Mouse (Mus musculus) liver, embryonic 14.5 days (tissue): ENCODE results near the gene Palld. TPM values are rescaled to one million over a fixed set of nuclear protein-coding genes. Genes with fewer than 3 reads are reported as not detected.

Experiments
- ATAC-seq: fragments of 200-750 bp; cut with Nextera tagmentation; 2 replicates; pipeline ENCODE4 v1.8.0; 2017; ENCODE audit warnings: moderate number of reproducible peaks, mild to moderate bottlenecking, moderate library complexity; ENCODE audit not compliant: insufficient read depth
- DNase-seq, 3 experiments: peaks; one replicate each; pipeline ENCODE4 v3.0.0-alpha.2; 2012 to 2013; ENCODE audit warnings: low read depth in 3 of 3, low spot score in 3 of 3
- H3K27ac ChIP-seq: fragments of 300-500 bp; sonication (generic); 2 replicates; pipeline ENCODE4 v1.5.1; 2014; ENCODE audit warnings: moderate library complexity, mild to moderate bottlenecking, control low read depth, inconsistent platforms
- H3K27me3 ChIP-seq: fragments of 300-500 bp; sonication (generic); 2 replicates; pipeline ENCODE4 v1.6.1; 2014; ENCODE audit warnings: mild to moderate bottlenecking, low read length, moderate library complexity; ENCODE audit not compliant: control insufficient read depth, insufficient read depth
- H3K36me3 ChIP-seq: fragments of 300-500 bp; sonication (generic); replicated peaks from 2 replicates; pipeline ENCODE4 v1.6.1; 2014; ENCODE audit warnings: low read depth; ENCODE audit not compliant: control insufficient read depth, insufficient read depth
- H3K4me1 ChIP-seq, 2 experiments: fragments of 200-500 bp in 1 of 2; fragments of 300-500 bp in 1 of 2; sonication (generic) in 1 of 2; replicated peaks; 2 replicates each; pipeline ENCODE4 v1.6.1; 2012 to 2014; ENCODE audit warnings: antibody characterized with exemption in 1 of 2, inconsistent platforms in 1 of 2, low read length in 1 of 2; ENCODE audit not compliant: control insufficient read depth in 2 of 2, insufficient read depth in 2 of 2
- H3K4me2 ChIP-seq: fragments of 300-500 bp; sonication (generic); 2 replicates; pipeline ENCODE4 v1.6.1; 2014; ENCODE audit warnings: low read depth, mild to moderate bottlenecking, control low read depth, moderate library complexity
- H3K4me3 ChIP-seq, 2 experiments: fragments of 200-500 bp in 1 of 2; fragments of 300-500 bp in 1 of 2; sonication (generic) in 1 of 2; 2 replicates each; pipeline ENCODE4 v1.5.1; 2012 to 2014; ENCODE audit warnings: low read depth in 2 of 2, low read length in 2 of 2, mild to moderate bottlenecking in 2 of 2, control low read depth in 1 of 2, inconsistent platforms in 1 of 2, moderate library complexity in 1 of 2; ENCODE audit not compliant: insufficient read depth in 1 of 2
- H3K9ac ChIP-seq: fragments of 300-500 bp; sonication (generic); replicated peaks from 2 replicates; pipeline ENCODE4 v1.6.1; 2014; ENCODE audit warnings: mild to moderate bottlenecking, control low read depth, moderate library complexity
- H3K9me3 ChIP-seq: fragments of 300-500 bp; sonication (generic); 2 replicates; pipeline ENCODE4 v1.6.1; 2016; ENCODE audit warnings: low read length, mixed read lengths; ENCODE audit not compliant: control insufficient read depth
- CTCF ChIP-seq: IDR thresholded peaks from 2 replicates; pipeline ENCODE4 v1.5.1; 2016; ENCODE audit warnings: antibody characterized with exemption, low read depth, control low read depth
- EP300 ChIP-seq: IDR thresholded peaks from 2 replicates; pipeline ENCODE4 v1.6.1; 2016; ENCODE audit warnings: antibody characterized with exemption, low read depth
- WGBS: fragments of 180-500 bp; shearing (Covaris S2); extraction: QIAGEN DNeasy Blood & Tissue Kit; methylation state at CpG from one replicate; pipeline ENCODE4 v1.1.7; 2014; ENCODE audit not compliant: insufficient replicate concordance; 5-methylcytosine and 5-hydroxymethylcytosine counted together
- polyA plus RNA-seq, 2 experiments: library from polyadenylated mRNA; depleted of rRNA in 1 of 2; stranded (reverse) in 1 of 2; unstranded in 1 of 2; fragments of >200 nt; fragmentation: Nextera tagmentation in 1 of 2; extraction: Ambion mirVana in 1 of 2; gene quantifications; 2 replicates each; pipeline versions ENCODE4 v1.2.1 to v1.2.3; 2012 to 2014

Gene Palld
- polyA plus RNA-seq, 2 experiments = 1.8 to 2.9 TPM

DNA sequence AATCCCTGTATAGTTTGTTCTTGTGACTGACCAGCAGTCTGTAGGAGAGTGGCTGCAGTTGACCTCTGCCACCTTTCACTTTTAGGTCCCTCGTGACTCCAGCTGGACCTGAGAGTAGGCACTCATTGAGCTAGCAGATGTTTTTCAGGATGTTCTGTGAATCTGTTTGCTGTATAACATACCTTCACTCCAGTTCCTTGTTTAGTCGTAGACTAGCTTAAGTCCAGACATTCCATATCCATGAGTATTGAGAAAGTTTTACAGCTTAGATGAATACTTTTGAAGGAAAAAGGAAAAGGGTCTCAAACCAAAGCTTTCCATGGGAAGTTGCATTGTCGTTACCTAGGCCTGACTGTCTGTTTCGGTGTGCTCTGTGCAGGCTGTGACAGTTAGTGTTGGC lies 405.4 kb downstream of the Palld start:
- no peak overlapping the region for H3K4me2 ChIP-seq
- ATAC-seq = no peak
- no peaks in the 10 kb centered on the region for H3K36me3 ChIP-seq
- H3K27ac ChIP-seq = no peak overlapping the region
- no peak for DNase-seq
- no peak overlapping the region for H3K9ac ChIP-seq
- no peaks in the 10 kb centered on the region for H3K9me3 ChIP-seq
- 77% methylated on average over 4 of the region's 4 CpGs for WGBS
- H3K4me1 ChIP-seq = no peaks in the 10 kb centered on the region
- no peak overlapping the region for H3K4me3 ChIP-seq
- H3K27me3 ChIP-seq = no peaks in the 10 kb centered on the region
- no peak for TF ChIP-seq EP300
- no peak for TF ChIP-seq CTCF

DNA sequence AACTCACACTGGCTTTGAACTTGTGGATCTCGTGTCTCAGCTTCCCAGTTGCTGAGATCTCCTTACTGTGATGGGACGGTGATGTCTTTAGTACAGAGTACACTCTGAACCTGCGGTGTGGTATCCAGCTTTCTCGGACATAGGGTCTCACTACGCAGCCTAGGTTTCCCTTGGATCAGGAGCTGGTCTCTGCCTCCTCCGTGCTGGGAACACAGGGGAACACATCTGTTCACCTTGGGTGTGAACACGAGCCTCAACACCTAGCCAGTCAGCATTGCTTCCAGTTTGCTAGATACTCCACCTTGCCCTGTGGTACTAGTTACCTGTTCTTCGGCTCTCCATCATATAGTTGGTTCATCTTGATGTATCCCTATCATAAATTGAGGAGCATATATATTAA lies 413.9 kb downstream of the Palld start:
- Histone ChIP-seq H3K4me3 (peak overlapping the region; percentile 8 to 70; a peak in 2 of 4 replicates), H3K4me2 (peak overlapping the region; percentile 69), H3K27me3 (no peaks in the 10 kb centered on the region), H3K36me3 (no peaks in the 10 kb centered on the region), H3K4me1 (peaks cover 0 to 5% of the 10 kb centered on the region in 2 experiments; a peak in 2 of 4 replicates), H3K9me3 (no peaks in the 10 kb centered on the region), H3K9ac (no peak overlapping the region), H3K27ac (no peak overlapping the region)
- WGBS = 81% methylated on average over 8 of the region's 8 CpGs
- ATAC-seq (no peak), DNase-seq (no peak)
- TF ChIP-seq EP300 = no peak
- TF ChIP-seq CTCF = no peak

DNA sequence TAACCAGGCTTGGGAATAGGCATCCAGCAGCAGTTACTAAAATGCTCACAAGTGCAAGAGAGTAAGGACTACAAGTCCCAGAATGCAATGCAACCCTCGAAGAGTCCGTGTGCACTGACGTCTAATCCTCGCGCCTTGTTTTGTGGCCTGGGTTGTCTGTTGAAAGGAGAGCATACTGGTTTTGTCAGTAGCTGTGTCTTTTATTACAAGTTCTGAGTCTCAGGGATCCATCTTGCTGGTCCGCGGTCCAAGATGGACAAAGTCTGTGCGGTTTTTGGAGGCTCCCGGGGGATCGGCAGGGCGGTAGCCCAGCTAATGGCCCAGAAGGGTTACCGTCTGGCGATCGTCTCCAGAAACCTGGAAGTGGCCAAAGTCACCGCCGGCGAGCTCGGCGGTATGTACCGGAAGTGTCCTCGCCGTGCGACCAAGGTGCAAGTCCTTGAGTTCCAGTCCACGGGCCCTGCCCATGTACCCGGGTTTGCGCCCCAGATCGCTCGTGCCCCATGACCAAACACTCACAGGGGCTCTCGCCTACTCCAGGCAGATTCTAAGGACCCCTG lies 414.8 kb downstream of the Palld start, which contains the start of gene Cbr4:
Cbr4 (plus strand) TSS at position 138 of the 560 bp plus-strand sequence.
- no peaks in the 10 kb centered on the region for H3K27me3 ChIP-seq

DNA sequence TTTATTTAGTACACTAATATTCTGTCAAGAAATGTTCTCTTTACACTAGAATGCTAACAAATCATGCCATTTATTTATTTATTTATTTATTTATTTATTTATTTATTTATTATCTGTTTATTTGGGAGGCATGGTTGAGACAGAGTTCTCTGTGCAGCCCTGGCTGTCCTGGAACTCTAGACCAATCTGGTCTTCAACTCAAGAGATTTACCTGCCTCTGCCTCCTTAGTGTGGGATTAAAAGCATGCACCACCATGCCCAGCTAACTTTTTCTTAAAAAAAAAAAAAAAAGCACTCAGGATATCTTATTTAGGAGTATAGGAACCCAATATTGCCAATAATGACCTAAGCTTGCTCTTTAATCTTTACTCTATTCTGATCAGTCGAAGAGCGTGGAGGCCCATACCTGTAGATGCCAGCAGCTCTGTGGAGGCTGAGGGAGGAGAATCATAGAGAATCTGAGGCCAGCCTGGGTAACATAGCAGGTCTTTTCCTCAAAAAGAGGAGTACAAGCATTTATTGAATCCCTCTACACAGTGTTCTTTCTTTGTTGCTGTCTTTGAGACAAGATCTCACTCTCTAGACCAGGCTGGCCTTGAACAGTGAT lies 415.5 kb downstream of the Palld start:
- 86% methylated on average over 2 of the region's 2 CpGs for WGBS
- no peaks in the 10 kb centered on the region for H3K9me3 ChIP-seq
- H3K27me3 ChIP-seq = no peaks in the 10 kb centered on the region
- peak; percentile 5; the same call in 1 of the 2 replicates for ATAC-seq
- H3K4me1 ChIP-seq = peaks cover 0 to 5% of the 10 kb centered on the region in 2 experiments; a peak in 2 of 4 replicates
- no peak for DNase-seq
- H3K36me3 ChIP-seq = no peaks in the 10 kb centered on the region
- peak overlapping the region; percentile 69; the same call in 1 of the 2 replicates for H3K4me2 ChIP-seq
- no peak overlapping the region for H3K9ac ChIP-seq
- TF ChIP-seq CTCF = no peak
- TF ChIP-seq EP300 = no peak
- no peak overlapping the region for H3K27ac ChIP-seq
- peak overlapping the region; percentile 68 to 70; a peak in 3 of 4 replicates for H3K4me3 ChIP-seq

More for the DNA sequence above, 414.8 kb downstream of the Palld start, which contains the start of gene Cbr4:
- under 1% methylated on average over 29 of the region's 29 CpGs for WGBS
- Histone ChIP-seq H3K4me3 (peak within 1 kb of the TSS; percentile 68 to 70), H3K9me3 (no peaks in the 10 kb centered on the region), H3K9ac (peak within 1 kb of the TSS; percentile 79), H3K4me2 (peak within 1 kb of the TSS; percentile 69), H3K4me1 (peaks cover 0 to 5% of the 10 kb centered on the region in 2 experiments; a peak in 2 of 4 replicates), H3K36me3 (no peaks in the 10 kb centered on the region), H3K27ac (peak within 1 kb of the TSS; percentile 78)
- ATAC-seq (peak; percentile 94), DNase-seq (peak; percentile 84 to 89 (median 89))
- TF ChIP-seq CTCF (no peak), EP300 (no peak)

DNA sequence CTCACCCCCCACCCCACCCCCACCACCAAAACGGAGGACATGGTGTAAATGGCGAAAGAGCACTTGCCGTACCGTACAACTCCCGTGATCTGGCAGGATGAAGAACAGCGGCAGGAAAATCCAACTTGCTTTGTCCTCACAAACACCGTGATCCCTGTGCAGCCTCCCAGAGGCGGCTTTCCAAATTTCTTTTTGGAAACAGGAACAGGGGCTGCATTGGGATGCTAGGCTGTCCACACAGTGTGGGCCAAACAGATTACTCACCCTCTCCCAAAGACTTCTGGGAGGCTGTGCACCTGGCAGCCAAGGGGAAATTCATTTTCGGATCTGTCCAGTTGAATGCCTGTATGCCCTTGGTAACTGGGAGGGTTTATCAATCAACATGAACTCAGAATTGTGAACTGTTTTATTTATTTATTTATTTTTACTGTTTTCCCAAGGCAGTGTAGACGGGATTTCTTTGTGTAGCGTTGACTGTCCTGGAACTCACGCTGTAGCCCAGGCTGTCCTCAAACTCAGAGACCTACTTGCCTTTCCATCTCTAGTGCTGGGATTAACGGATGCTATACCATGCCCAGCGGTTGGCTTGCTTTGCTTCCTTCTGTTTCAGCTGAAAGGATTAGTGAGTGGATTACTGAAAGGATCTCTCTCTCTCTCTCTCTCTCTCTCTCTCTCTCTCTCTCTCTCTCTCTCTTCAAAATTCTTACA lies 422.1 kb downstream of the Palld start:
- WGBS = 73% methylated on average over 14 of the region's 14 CpGs
- no peaks in the 10 kb centered on the region for H3K9me3 ChIP-seq
- TF ChIP-seq EP300 (no peak), CTCF (no peak)
- H3K27me3 ChIP-seq = no peaks in the 10 kb centered on the region
- no peaks in the 10 kb centered on the region for H3K36me3 ChIP-seq
- H3K4me3 ChIP-seq = no peak overlapping the region
- no peaks in the 10 kb centered on the region for H3K4me1 ChIP-seq
- DNase-seq (no peak), ATAC-seq (no peak)
- H3K4me2 ChIP-seq = no peak overlapping the region
- no peak overlapping the region for H3K27ac ChIP-seq
- H3K9ac ChIP-seq = no peak overlapping the region
